Mouse (Mus musculus): Measurements from ENCODE around the gene Parp2.
"Not testable (repeated sequence)": the region's sequence is repeated elsewhere in the genome, so short reads cannot be mapped to it uniquely, and the experiment has no call there.

Gene Parp2

DNA sequence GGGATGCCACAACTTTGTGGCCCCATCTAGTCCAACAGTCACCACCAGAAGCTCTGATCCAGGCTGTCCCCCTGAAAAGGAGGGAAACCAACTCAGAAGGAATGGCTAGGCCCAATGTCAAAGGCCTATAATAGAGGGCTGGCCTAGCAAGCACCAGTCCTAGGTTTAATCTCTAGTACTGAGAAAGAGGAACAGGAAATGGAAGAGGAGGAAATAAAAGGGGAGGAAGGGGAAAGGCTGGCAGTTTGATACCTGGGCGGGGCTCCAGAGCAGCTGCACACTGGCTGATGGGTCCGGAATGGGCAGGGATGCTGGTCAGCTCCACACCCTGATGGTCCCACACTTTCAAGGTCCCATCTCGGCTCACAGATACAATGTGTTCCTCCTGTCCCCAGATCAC, 22.2 kb downstream of the Parp2 start:
- DNase-seq = no peak

DNA sequence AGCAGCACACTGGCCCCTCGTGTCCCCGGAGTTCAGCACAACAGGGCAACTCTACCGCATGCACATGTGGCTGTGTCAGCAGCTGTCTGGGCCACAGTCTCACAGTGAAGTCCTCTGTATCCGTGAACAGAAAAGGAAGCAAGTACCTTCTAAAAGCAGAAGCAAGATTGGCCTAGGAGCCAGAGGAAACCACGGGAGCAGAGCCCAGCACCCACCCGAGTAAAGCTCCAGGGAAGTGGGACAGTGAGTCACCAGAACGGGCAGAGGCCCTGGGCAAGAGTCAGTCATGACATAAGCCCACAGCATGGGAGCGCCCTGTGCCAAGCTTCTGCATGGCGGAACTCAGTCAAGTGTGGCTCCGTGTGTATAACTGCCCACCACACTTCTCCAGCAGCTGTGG, 26.3 kb downstream of the Parp2 start:
- DNase-seq = no peak

DNA sequence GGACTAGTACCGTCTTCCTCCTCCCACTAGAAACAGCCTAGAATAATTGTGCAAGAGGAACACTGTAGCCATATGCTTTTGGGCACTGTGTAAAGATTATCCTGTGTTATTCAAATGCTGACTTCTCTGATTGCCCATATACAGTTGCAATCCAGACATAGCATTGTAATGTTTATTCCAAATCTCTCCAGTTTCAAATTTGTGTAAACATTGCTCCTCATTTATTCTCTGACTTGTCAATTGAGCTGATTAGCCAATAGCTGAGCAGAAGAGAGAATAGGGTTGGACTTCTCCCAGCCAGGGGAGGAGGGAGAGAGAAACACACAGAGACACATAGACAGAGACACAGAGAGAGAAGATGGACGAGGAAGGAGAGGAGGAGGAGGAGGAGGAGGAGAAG, 26.8 kb downstream of the Parp2 start:
- DNase-seq = no peak

DNA sequence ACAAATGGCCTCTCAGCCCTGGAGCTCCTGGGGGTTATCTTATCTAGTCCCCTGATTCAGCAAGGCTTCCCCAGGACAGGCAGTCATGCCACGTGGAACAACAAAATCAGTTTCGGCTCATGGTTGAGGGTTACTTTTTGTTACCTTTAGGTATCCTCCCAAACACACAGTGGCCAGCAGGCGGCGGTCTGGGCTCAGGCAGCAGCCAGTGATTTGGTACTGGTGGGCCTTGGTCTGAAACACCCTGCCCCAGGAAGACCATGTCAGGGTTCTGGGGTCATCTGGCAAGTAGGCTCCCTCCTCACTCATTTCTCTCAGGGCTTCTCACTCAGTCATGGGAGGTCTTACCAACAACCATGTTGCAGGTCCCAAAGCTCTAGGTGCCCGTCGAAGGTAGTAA, 29.6 kb downstream of the Parp2 start:
- no peak for DNase-seq

DNA sequence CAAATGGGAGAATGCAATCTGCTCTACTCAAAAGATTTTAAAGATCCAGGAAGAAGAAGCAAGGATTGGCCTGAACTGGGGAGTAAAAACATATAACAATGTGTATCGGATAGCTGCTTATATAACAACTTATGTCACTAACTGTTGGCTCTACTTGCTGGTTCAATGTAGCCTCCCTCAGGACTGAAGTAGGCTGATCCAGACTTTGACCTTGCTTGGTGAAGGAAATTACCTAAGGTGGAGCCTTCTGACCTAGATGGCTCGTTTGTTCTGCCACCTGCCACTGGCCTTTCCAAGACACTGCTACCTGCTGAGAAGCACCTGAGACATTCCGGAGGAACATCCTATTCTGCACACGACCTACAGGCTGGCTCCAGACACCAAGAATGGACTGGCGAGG, 48.1 kb downstream of the Parp2 start:
- DNase-seq = no peak

DNA sequence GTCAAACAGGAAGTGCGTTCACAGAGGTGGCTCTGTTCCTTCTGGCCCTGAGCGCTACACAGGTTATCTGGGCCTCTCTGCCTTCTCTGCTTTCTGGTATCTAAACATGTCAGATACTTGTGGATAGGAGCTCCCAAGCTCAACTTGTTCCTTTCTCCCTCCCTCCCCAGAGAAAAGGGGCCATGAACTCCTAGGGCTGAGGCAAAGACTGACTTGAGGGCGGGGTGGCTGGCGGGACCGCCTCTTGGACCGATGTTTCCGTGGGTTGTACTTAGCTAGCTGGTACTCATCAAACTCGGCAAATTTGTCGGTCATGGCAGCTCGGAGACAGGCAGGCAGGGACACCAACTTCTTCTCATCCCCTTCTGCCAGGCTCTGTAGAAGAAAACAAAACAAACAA, 55.0 kb downstream of the Parp2 start:
- no peak for DNase-seq

DNA sequence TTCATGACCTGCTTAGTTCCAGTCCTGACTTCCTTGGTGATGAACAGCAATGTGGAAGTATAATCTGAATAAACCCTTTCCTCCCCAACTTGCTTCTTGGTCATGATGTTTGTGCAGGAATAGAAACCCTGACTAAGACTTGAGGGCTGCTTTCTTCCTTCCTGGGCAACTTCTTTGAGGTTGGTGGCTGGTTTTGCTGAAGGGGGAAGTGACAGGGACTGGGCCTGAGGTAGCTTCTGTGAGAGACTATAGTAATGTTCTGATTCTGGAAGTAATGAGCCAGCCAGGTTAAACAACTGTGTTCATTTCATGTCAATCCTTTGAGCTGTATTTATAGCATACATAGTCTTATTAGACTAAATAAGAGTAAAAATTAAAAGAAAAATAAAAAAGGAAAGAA, 57.4 kb downstream of the Parp2 start:
- DNase-seq = not testable (repeated sequence)

DNA sequence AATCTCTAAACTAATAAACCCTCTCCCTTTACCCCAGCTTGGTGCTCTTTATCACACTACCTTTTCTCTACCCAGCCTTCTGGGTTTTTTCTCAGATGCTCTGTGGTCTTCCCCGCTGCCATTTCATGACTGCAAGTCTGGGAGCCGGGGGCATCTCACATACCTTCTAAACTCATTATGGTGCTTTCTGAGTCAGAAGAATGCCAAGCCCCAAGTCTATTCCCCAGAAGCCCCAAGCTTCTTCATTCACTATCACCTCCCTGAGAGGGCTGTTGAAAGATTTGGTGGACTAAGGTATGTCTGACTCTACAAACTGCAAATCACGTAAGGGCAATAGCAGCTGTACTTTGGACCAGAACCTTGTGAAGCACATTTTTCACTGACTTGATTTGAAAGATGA, 59.3 kb downstream of the Parp2 start:
- DNase-seq = no peak

DNA sequence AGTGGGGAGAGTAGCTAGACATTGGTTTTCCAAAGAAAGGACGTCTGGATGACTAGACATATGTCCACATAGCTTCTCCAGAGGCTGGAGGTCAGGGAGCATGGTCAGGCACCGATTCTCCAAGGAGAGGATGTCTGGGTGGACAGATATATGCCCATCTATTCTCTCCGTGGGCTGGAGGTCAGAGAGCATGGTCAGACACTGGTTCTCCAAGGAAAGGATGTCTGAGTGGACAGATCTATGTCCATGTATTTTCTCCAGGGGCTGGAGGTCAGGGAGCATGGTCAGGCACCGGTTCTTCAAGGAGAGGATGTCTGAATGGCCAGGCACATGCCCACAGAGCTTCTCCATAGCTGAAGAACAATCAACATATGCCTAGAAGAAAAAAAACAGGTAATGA, 60.6 kb downstream of the Parp2 start:
- DNase-seq = no peak

DNA sequence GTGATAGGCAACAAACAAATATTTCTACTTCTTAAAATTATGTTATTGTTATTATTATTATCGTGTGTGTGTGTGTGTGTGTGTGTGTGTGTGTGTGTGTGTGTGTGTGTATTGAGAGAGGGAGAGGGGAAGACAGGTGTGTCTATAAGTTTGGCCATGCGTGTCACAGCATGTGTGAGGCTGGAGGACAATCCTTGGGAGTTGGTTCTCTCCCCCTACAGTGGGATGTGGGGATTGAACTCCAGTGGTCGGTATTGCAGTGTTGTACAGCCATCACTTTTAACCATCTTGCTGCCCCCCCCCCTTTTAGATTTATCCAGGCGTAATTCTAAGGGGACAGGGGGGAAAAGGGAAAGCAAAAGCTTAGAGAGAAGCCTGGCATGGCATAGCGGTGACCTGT, 61.0 kb downstream of the Parp2 start:
- DNase-seq = no peak

DNA sequence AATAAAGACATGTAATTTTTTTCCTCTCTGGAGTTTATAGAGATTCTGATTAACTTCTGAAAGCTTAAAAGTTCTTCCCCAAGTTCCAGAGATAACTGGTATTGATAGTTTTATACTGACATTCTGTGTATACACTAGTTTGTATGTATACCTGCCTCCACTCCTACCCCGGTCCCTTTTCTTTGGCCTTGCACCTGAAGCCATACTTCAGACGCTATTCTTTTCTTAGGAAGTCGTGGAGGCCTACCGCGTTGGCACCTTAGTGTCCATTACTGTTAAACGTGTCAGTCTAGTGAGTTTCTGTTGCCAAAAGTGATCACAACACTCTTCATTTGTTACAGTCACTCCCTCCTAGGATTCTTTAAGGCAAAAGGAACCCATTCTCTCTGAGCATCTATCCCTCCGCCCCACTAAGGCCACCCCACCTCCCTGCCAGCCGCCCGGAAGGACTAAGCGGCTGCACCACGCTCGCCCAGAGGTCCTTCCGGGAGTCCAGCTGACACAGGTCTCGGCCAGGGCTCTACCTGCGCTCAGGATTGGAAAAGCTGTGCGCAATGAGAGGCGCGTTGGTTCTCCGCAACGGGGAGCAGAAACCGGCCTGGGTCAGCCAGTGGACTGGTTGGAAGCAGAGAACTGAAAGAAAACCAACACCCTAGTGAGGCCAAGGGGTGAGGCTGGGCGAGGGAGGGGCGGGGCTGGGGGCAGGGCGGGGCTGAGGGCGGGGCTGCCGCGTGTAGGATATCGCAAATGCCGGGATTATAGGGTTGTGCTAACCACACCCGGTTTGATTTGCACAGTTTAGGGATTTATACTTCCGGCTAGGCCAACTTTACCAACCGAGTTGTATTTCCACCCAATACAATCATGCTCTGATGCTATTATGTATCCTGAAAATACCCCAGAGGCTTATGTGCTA, 62.5 kb downstream of the Parp2 start, which contains the start of gene Tep1:
Tep1 (minus strand) TSS at position 672 of the 916 bp plus-strand sequence.
- DNase-seq = peak; percentile 58

DNA sequence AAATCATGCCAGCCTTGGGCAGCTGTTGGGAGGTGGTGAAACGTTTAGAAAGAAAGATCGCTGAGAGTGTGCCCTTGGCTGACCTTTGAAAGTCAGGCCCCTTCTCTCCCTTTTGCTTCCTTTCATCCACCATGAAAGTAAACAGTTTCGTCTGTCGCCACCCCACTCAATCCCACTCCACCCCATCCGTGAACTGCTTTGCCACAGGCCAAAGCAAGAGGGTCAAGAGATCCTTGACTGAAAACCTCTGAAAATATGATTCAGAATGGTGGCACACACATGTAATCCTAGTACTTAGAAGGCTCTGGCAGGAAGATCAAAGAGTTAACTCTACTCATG, 63.1 kb downstream of the Parp2 start:
- DNase-seq = no peak
